Mouse (Mus musculus) kidney, adult 2 months (tissue): Measurements from ENCODE around the gene C5ar2. TPM values are rescaled to one million over a fixed set of nuclear protein-coding genes. Genes with fewer than 3 reads are reported as not detected.
A peak's percentile ranks its signal among the peaks of the same experiment; 100 is the strongest.
"Not testable (repeated sequence)": the region's sequence is repeated elsewhere in the genome, so short reads cannot be mapped to it uniquely, and the experiment has no call there.

ENCODE experiments used
- DNase-seq: peaks from one replicate; pipeline ENCODE4 v3.0.0; 2021
- H3K27ac ChIP-seq: fragments of 200-500 bp; 2 replicates; pipeline ENCODE4 v1.5.1; 2012; ENCODE audit warnings: low read depth, low read length, control low read depth, inconsistent platforms; ENCODE audit not compliant: insufficient read depth
- H3K27me3 ChIP-seq: fragments of 200-500 bp; replicated peaks from 2 replicates; pipeline ENCODE4 v1.6.1; 2012; ENCODE audit warnings: mild to moderate bottlenecking, moderate library complexity, low read length, inconsistent platforms; ENCODE audit not compliant: control insufficient read depth, insufficient read depth
- H3K36me3 ChIP-seq: fragments of 200-500 bp; 2 replicates; pipeline ENCODE4 v1.6.1; 2012; ENCODE audit warnings: mild to moderate bottlenecking, moderate library complexity, low read length, inconsistent platforms; ENCODE audit not compliant: control insufficient read depth, insufficient read depth
- H3K4me1 ChIP-seq: fragments of 200-500 bp; 2 replicates; pipeline ENCODE4 v1.6.1; 2011; ENCODE audit warnings: low read length; ENCODE audit not compliant: control insufficient read depth, insufficient read depth
- H3K4me3 ChIP-seq: fragments of 200-500 bp; 2 replicates; pipeline ENCODE4 v1.5.1; 2011; ENCODE audit warnings: mild to moderate bottlenecking, low read depth, low read length, control low read depth; ENCODE audit not compliant: insufficient read depth
- CTCF ChIP-seq: fragments of 200-500 bp; conservative IDR thresholded peaks from 2 replicates; pipeline ENCODE4 v1.5.1; 2011; ENCODE audit warnings: low read depth, mild to moderate bottlenecking, control low read depth, low read length, moderate library complexity, mixed read lengths; ENCODE audit not compliant: insufficient read depth, insufficient read length
- POLR2A ChIP-seq: fragments of 200-500 bp; IDR thresholded peaks from one replicate; pipeline ENCODE4 v1.6.1; 2011; ENCODE audit warnings: low read depth, low read length, control low read depth
- WGBS: fragments of 180-500 bp; shearing (Covaris S2); methylation state at CpG from one replicate; pipeline ENCODE4 v1.1.7; 2018; 5-methylcytosine and 5-hydroxymethylcytosine counted together
- polyA plus RNA-seq: library from polyadenylated mRNA; depleted of rRNA; stranded (reverse); fragments of >200 nt; gene quantifications from 2 replicates; pipeline ENCODE4 v1.2.3, GENCODE M21; 2012

Gene C5ar2
- polyA plus RNA-seq, 1 experiment, result 0.39 TPM

DNA sequence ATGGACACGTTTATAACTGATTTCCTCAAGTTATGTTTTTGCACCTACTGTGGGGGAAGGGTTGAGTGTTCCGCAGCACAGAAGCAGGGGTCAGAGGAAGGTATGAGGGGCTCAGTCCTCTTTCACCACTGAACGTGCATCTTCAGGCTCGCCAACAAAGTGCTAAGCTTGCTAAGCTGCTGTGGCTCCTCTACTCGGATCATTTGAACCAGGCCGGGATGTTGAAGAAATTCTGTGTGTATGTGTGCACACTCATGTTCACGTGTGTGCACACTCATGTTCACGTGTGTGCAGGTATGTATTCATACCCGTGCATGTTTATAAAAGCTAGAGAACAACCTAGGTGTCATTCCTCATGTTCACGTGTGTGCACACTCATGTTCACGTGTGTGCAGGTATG, 21.9 kb upstream of the C5ar2 start:
- no peak for DNase-seq
- TF ChIP-seq CTCF (no peak), POLR2A (no peak)
- no peaks in the 10 kb centered on the region for H3K4me1 ChIP-seq
- 88% methylated on average over 11 of the region's 11 CpGs for WGBS
- no peaks in the 10 kb centered on the region for H3K36me3 ChIP-seq
- H3K27ac ChIP-seq, result no peak overlapping the region
- H3K4me3 ChIP-seq, result no peak overlapping the region
- H3K27me3 ChIP-seq, result no peaks in the 10 kb centered on the region

DNA sequence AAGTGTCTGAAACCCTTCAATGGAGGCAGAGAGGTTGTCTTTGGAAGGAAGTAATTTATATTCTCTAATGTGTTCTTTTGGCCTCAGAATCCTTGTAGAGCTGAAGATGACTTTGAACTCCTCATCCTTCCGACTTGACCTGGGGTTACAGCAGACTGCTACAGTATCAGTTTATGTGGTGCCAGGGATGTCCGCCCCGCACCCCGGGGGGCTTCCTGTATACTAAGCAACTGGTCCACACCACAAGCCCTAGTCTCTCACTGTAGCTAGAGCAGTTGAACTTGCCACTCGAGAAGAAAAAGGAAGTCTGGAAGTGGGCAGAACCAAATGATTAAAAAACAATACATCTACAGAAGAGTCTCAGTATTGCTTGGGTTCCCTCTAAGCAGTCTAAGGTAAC, 19.9 kb upstream of the C5ar2 start:
- TF ChIP-seq POLR2A (no peak), CTCF (no peak)
- no peaks in the 10 kb centered on the region for H3K4me1 ChIP-seq
- H3K36me3 ChIP-seq, result no peaks in the 10 kb centered on the region
- H3K27ac ChIP-seq, result no peak overlapping the region
- no peak overlapping the region for H3K4me3 ChIP-seq
- no peak for DNase-seq
- 73% methylated on average over 5 of the region's 5 CpGs for WGBS
- no peaks in the 10 kb centered on the region for H3K27me3 ChIP-seq

DNA sequence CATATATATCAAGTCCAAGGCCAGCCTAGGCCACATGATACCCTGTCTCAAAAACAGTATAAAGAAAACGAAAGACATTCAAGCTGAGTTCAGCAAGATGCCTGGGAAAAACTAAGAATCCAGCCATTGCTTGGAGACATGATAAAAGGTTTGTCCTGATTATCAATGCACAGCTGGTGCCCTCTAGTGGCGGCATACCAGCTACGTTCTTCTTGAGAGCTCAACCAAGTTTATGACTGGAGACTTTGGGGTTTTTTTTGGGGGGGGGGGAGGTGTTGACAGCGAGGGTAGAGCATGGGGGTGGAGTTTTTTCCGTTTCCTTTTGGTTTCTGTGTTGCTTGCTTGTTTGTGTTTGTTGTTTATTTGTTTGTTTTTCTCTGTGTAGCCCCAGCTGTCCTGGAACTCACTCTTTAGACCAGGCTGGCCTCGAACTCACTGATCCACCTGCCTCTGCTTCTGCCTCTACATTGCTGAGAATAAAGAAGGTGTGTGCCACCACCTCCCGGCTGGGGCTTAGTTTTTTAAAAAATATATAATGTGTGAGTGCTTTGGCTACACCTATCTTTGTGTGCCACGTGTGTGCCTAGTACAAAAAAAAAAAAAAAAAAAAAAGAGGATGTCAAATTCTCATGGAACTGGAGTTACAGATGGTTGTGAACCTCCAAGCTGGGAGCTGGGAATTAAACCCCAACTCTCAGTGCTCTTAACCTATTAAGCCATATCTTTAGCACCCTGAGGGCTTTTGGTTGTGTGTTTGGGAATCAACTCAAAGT, 19.2 kb upstream of the C5ar2 start:
- TF ChIP-seq CTCF (peak; percentile 74), POLR2A (no peak)
- Histone ChIP-seq H3K27ac (no peak overlapping the region), H3K4me1 (no peaks in the 10 kb centered on the region), H3K4me3 (no peak overlapping the region), H3K27me3 (no peaks in the 10 kb centered on the region), H3K36me3 (no peaks in the 10 kb centered on the region)
- DNase-seq, result peak; percentile 85
- 24% methylated on average over 8 of the region's 8 CpGs for WGBS

DNA sequence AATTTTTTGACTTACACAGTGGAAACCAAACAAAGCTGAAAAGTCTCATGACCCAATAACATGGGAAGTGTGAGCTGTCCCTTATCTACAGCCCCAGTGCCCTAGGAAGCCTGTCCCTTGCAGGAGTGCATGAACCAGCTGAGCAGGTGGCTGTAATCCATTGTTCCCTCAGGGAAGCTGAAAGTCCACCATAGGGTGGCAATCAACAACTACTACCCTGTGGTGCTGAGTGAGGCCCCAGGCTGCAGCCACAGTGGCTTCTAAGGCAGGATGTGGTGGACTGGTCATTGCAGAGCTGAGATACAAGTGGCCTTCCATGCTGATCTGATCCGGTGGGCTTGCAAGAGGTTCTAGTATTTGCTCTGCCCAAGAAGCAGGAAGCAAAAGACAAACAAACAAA, 17.1 kb upstream of the C5ar2 start:
- no peak for DNase-seq
- H3K4me3 ChIP-seq, result no peak overlapping the region
- no peaks in the 10 kb centered on the region for H3K36me3 ChIP-seq
- 68% methylated on average over 1 of the region's 1 CpGs for WGBS
- TF ChIP-seq CTCF (no peak), POLR2A (no peak)
- H3K27me3 ChIP-seq, result no peaks in the 10 kb centered on the region
- no peaks in the 10 kb centered on the region for H3K4me1 ChIP-seq
- no peak overlapping the region for H3K27ac ChIP-seq

DNA sequence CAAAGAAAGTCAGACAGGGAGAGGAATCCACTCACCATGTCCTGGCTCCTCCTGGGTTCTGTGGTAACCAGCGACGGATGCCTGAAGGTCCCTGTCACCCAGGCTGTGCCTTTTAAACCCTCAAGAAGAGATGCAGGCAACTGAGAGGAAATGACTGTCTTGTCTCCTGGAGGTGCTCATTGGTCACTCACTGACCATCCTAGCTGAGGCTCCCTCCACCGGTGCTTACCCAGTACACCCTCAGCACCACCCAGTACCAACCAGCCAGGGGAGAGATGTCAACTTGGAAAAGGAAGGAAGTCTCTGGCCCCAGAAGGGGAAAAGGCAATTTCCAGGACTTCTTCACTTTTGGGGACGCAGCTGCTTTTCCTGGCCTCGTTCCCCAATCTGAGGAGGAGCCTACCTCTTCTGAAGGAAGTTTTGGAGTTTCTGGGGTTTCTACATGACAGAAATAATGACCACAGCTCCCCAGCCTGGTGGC, 15.2 kb upstream of the C5ar2 start, which contains the start of gene C5ar1:
Gene C5ar1 (minus strand): TSS at position 431 of the 481 bp plus-strand sequence.
- no peak within 1 kb of the TSS for H3K4me3 ChIP-seq
- TF ChIP-seq POLR2A, result no peak
- TF ChIP-seq CTCF, result no peak
- no peaks in the 10 kb centered on the region for H3K4me1 ChIP-seq
- DNase-seq, result no peak
- no peaks in the 10 kb centered on the region for H3K36me3 ChIP-seq
- no peak within 1 kb of the TSS for H3K27ac ChIP-seq
- no peaks in the 10 kb centered on the region for H3K27me3 ChIP-seq
- WGBS, result 77% methylated on average over 5 of the region's 5 CpGs

DNA sequence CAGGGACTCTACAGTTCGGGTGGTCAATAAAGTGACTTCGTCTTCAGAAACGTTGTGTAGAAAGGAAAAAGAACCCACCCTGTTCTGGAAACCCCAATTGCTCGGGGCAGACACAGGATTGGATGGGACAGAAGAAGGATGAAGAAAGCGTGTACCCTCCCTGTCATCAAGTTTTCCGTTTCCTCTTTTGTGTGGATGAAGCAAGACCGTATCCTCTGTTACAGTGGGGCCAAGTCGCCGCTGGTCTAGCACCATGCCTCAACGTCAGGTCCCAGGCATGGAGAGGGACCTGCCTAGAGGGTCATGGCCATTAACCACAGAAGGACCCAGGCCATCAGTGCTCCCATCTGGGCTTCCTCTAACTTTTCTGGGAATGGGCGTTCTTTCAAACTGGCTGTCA, 13.9 kb upstream of the C5ar2 start:
- no peaks in the 10 kb centered on the region for H3K36me3 ChIP-seq
- 85% methylated on average over 11 of the region's 11 CpGs for WGBS
- H3K27ac ChIP-seq, result no peak overlapping the region
- H3K27me3 ChIP-seq, result no peaks in the 10 kb centered on the region
- DNase-seq, result no peak
- no peak overlapping the region for H3K4me3 ChIP-seq
- no peaks in the 10 kb centered on the region for H3K4me1 ChIP-seq
- TF ChIP-seq CTCF (no peak), POLR2A (no peak)

DNA sequence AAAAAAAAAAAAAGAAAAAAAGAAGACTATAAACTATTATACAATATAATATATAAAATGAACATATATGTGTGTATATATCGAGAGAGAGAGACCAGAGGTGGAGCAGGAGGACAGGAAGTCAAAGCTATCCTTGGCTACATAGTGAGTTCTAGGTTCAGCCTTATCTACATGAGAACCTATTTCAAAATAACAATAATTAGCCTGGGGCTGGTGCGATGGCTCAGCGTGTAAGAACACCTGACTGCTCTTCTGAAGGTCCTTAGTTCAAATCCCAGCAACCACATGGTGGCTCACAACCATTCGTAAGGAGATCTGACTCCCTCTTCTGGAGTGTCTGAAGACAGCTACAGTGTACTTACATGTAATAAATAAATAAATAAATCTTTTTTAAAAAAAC, 12.0 kb upstream of the C5ar2 start:
- WGBS, result 82% methylated on average over 4 of the region's 4 CpGs
- not testable (repeated sequence) for DNase-seq, H3K4me3 ChIP-seq, H3K27ac ChIP-seq, H3K36me3 ChIP-seq, H3K4me1 ChIP-seq, H3K27me3 ChIP-seq
